Mouse (Mus musculus) embryo, embryonic 10.5 days (tissue): Measurements from ENCODE around the gene Sh3pxd2b.
A peak's percentile ranks its signal among the peaks of the same experiment; 100 is the strongest.

Experiments used
- DNase-seq: peaks from one replicate; pipeline ENCODE4 v3.0.0-alpha.2; 2015; ENCODE audit warnings: low spot score

Gene Sh3pxd2b

GRCm38 (mm10) chr11:32340476-32341473 is 6.8 kb upstream of the Sh3pxd2b start:
- DNase-seq, result peak; percentile 85

GRCm38 (mm10) chr11:32342770-32343191 is 4.8 kb upstream of the Sh3pxd2b start:
- DNase-seq, result peak; percentile 62

- DNase-seq, result no peak
Observed at GRCm38 (mm10) chr11:32343350-32343749, 4.3 kb upstream of the Sh3pxd2b start.

- peak; percentile 43 for DNase-seq
Observed at GRCm38 (mm10) chr11:32345504-32346297, 1.9 kb upstream of the Sh3pxd2b start.

- DNase-seq, result no peak
Observed at GRCm38 (mm10) chr11:32347264-32347606, 385 bp upstream of the Sh3pxd2b start.

GRCm38 (mm10) chr11:32348433-32349283 is 1.0 kb downstream of the Sh3pxd2b start:
- DNase-seq, result peak; percentile 45

- no peak for DNase-seq
Observed at GRCm38 (mm10) chr11:32349284-32349953, 1.8 kb downstream of the Sh3pxd2b start.

GRCm38 (mm10) chr11:32352946-32353345 is 5.3 kb downstream of the Sh3pxd2b start:
- no peak for DNase-seq

- DNase-seq, result no peak
Observed at GRCm38 (mm10) chr11:32355377-32355776, 7.8 kb downstream of the Sh3pxd2b start.

- no peak for DNase-seq
Observed at GRCm38 (mm10) chr11:32357686-32358085, 10.1 kb downstream of the Sh3pxd2b start.

GRCm38 (mm10) chr11:32358399-32358798 is 10.8 kb downstream of the Sh3pxd2b start:
- no peak for DNase-seq

GRCm38 (mm10) chr11:32359566-32359965 is 11.9 kb downstream of the Sh3pxd2b start:
- no peak for DNase-seq

- no peak for DNase-seq
Observed at GRCm38 (mm10) chr11:32361774-32362173, 14.2 kb downstream of the Sh3pxd2b start.

- DNase-seq, result no peak
Observed at GRCm38 (mm10) chr11:32363188-32363587, 15.6 kb downstream of the Sh3pxd2b start.

GRCm38 (mm10) chr11:32363610-32364220 is 16.1 kb downstream of the Sh3pxd2b start:
- no peak for DNase-seq

- no peak for DNase-seq
Observed at GRCm38 (mm10) chr11:32364375-32364774, 16.8 kb downstream of the Sh3pxd2b start.

- DNase-seq, result no peak
Observed at GRCm38 (mm10) chr11:32365498-32365897, 17.9 kb downstream of the Sh3pxd2b start.

GRCm38 (mm10) chr11:32367056-32367455 is 19.4 kb downstream of the Sh3pxd2b start:
- DNase-seq, result no peak

- DNase-seq, result no peak
Observed at GRCm38 (mm10) chr11:32368986-32369385, 21.4 kb downstream of the Sh3pxd2b start.

GRCm38 (mm10) chr11:32370881-32371280 is 23.3 kb downstream of the Sh3pxd2b start:
- no peak for DNase-seq
